Mouse (Mus musculus) stomach, embryonic 14.5 days (tissue): Measurements from ENCODE around the gene Ctf2. TPM values are rescaled to one million over a fixed set of nuclear protein-coding genes. Genes with fewer than 3 reads are reported as not detected.

ENCODE experiments used
- ATAC-seq: fragments of 200-750 bp; cut with Nextera tagmentation; 2 replicates; pipeline ENCODE4 v1.8.0; 2017; ENCODE audit warnings: low read depth, moderate TSS enrichment; ENCODE audit not compliant: insufficient number of reproducible peaks, insufficient read depth, low FRiP score
- H3K27ac ChIP-seq: fragments of 300-500 bp; sonication (generic); 2 replicates; pipeline ENCODE4 v1.5.1; 2014; ENCODE audit warnings: mild to moderate bottlenecking, low read length, moderate library complexity, mixed read lengths
- H3K27me3 ChIP-seq: fragments of 300-500 bp; sonication (generic); 2 replicates; pipeline ENCODE4 v1.6.1; 2014; ENCODE audit warnings: low read length, control low read depth, mixed read lengths; ENCODE audit not compliant: control insufficient read depth, insufficient read depth
- H3K36me3 ChIP-seq: fragments of 300-500 bp; sonication (generic); 2 replicates; pipeline ENCODE4 v1.6.1; 2014; ENCODE audit warnings: mild to moderate bottlenecking, control low read depth, low read length, moderate library complexity, mixed read lengths; ENCODE audit not compliant: control insufficient read depth, insufficient read depth
- H3K4me1 ChIP-seq: fragments of 300-500 bp; sonication (generic); 2 replicates; pipeline ENCODE4 v1.6.1; 2014; ENCODE audit warnings: low read length, control low read depth, mixed read lengths; ENCODE audit not compliant: control insufficient read depth, insufficient read depth
- H3K4me2 ChIP-seq: fragments of 300-500 bp; sonication (generic); replicated peaks from 2 replicates; pipeline ENCODE4 v1.6.1; 2014; ENCODE audit warnings: low read depth, low read length, control low read depth
- H3K4me3 ChIP-seq: fragments of 300-500 bp; sonication (generic); 2 replicates; pipeline ENCODE4 v1.5.1; 2014; ENCODE audit warnings: low read depth, low read length, control low read depth
- H3K9ac ChIP-seq: fragments of 300-500 bp; sonication (generic); replicated peaks from 2 replicates; pipeline ENCODE4 v1.6.1; 2014; ENCODE audit warnings: low read depth, mild to moderate bottlenecking, control low read depth, low read length, moderate library complexity, mixed read lengths
- H3K9me3 ChIP-seq: fragments of 300-500 bp; sonication (generic); 2 replicates; pipeline ENCODE4 v1.6.1; 2016; ENCODE audit warnings: low read depth, low read length, control low read depth; ENCODE audit not compliant: control insufficient read depth
- WGBS: fragments of 180-500 bp; shearing (Covaris S2); extraction: QIAGEN DNeasy Blood & Tissue Kit; methylation state at CpG from one replicate; pipeline ENCODE4 v1.1.7; 2014; 5-methylcytosine and 5-hydroxymethylcytosine counted together
- polyA plus RNA-seq: library from polyadenylated mRNA; unstranded; fragments of >200 nt; fragmentation: Nextera tagmentation; extraction: Ambion mirVana; gene quantifications from 2 replicates; pipeline ENCODE4 v1.2.1, GENCODE M21; 2014

The Ctf2 gene
- polyA plus RNA-seq, 1 experiment from 2014 or later, result 0.32 TPM

DNA sequence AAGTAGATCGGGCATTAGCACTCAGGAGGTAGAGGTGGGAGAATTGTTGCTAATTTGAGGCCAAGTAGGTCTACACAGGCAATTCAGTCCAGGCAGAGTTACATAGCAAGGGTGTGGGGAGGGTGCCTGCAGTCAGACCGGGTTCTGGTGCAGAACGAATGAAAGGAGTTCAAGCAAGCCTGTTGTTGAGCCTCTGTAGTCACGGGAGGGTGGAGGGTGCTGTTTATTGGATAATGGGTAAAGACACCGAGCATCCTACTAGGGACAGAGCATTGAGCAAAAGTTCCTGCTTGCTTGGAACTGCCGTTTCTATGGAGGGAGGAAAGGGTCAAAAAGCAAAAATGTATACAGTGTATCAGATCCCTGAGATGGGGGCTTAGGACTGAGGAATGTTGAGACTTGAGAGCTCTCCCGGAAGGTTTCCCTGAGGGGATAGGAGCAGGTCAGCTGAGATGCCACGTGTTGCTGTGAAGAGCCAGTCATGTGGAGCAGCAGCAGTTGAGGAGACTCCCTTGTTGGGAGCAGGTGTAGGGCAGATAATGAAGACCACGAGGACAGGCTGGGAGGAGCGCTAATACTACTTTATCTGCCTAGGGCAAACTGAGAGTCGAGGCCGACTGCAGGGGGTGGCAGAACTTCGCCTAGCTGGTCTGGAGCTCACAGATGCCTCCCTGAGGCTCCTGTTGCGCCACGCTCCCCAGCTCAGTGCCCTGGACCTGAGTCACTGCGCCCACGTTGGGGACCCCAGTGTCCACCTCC lies 35.1 kb upstream of the Ctf2 start:
- no peak overlapping the region for H3K4me3 ChIP-seq
- no peaks in the 10 kb centered on the region for H3K9me3 ChIP-seq
- no peak overlapping the region for H3K9ac ChIP-seq
- no peaks in the 10 kb centered on the region for H3K27me3 ChIP-seq
- no peak for ATAC-seq
- WGBS, result 76% methylated on average over 17 of the region's 17 CpGs
- H3K4me1 ChIP-seq, result peaks cover 19% of the 10 kb centered on the region
- H3K4me2 ChIP-seq, result no peak overlapping the region
- no peak overlapping the region for H3K27ac ChIP-seq
- peaks cover 48% of the 10 kb centered on the region for H3K36me3 ChIP-seq

DNA sequence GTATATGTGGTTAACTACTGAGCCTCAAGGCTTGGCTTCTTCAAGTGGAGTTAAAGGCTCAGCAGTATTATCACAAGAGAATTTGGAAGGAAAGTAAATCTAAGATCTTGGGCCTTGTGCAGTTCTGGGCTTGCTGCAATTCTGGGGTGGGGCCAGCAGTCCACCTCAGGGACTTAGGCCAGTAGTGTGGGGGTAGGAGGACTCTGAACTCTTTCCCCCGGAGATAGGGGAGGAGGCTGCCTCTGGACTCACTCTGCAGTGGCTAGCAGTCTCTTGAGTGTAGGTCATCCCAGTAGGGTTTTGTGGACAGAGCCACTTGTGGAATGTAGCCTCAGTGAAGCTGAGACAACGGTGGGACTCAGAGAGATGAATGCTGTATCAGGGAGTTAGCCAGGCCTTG lies 33.8 kb upstream of the Ctf2 start:
- Histone ChIP-seq H3K4me1 (peaks cover 10% of the 10 kb centered on the region), H3K4me2 (no peak overlapping the region), H3K4me3 (no peak overlapping the region), H3K9ac (no peak overlapping the region), H3K36me3 (peaks cover 50% of the 10 kb centered on the region), H3K27ac (no peak overlapping the region), H3K9me3 (no peaks in the 10 kb centered on the region), H3K27me3 (no peaks in the 10 kb centered on the region)
- 86% methylated on average over 2 of the region's 2 CpGs for WGBS
- no peak for ATAC-seq

DNA sequence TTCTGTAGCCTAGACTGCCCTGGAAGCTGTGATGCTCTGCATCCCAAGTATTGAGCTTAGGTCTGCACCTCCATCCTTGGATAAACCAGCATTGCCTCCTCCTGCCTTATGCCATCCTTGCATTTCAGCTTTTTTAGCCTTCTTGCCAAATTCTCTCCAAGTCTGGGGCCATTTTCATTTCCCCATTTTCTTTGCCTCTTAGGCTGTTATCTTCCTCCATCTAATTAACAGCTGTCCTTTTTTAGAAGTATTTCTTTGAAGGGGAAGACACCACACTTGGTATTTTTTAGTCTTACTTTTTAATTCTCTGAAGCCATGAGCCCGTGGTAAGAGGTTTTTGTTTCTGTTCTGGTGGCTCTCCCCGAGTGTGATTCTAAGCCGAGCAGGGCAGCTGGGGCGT lies 31.7 kb upstream of the Ctf2 start:
- ATAC-seq, result no peak
- Histone ChIP-seq H3K4me3 (no peak overlapping the region), H3K36me3 (peaks cover 50% of the 10 kb centered on the region), H3K4me2 (no peak overlapping the region), H3K4me1 (peaks cover 4% of the 10 kb centered on the region; the same call in 1 of the 2 replicates), H3K27ac (no peak overlapping the region), H3K27me3 (no peaks in the 10 kb centered on the region), H3K9ac (no peak overlapping the region), H3K9me3 (no peaks in the 10 kb centered on the region)
- WGBS, result 94% methylated on average over 4 of the region's 4 CpGs

DNA sequence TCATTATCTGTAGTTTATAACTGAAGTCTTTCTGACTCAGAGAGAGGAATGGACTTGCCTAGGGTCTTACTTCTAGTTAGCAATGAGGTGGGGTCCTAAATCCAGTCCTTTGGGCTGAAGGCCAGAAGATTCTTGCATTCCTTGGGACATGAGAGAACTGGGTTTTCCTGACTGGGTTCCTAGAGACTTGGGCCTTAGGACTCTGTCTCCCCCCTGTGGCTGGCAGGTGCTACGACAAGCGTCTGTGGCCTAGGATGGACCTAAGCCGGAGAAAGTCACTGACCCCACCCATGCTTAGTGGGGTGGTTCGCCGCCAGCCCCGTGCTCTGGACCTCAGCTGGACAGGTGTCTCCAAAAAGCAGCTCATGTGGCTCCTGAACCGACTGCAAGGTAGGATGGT lies 29.1 kb upstream of the Ctf2 start:
- Histone ChIP-seq H3K27ac (no peak overlapping the region), H3K9me3 (no peaks in the 10 kb centered on the region), H3K27me3 (no peaks in the 10 kb centered on the region), H3K4me2 (no peak overlapping the region), H3K9ac (no peak overlapping the region), H3K4me1 (no peaks in the 10 kb centered on the region), H3K4me3 (no peak overlapping the region), H3K36me3 (peaks cover 55% of the 10 kb centered on the region)
- WGBS, result 42% methylated on average over 7 of the region's 7 CpGs
- ATAC-seq, result no peak; the same call in 1 of the 2 replicates

DNA sequence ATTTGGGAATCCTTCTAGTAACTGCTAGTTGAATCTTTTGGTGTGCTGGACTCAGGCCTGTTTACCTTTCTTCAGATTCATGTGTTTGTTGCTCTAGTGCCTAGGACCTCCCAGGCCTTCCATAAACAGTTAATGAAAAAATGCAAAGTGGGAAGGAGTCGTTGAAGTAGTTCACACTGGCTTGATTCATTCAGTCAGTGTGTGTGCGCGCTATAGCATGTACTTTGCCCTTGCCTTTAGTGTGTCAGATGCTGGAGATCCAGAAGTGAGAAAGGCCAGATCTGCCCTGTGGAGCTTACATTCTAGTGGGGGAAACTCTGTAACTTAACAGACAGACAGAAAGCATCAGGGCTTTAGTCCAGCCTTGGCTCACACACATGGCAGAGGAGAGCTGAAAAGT lies 28.5 kb upstream of the Ctf2 start:
- Histone ChIP-seq H3K4me3 (no peak overlapping the region), H3K4me1 (no peaks in the 10 kb centered on the region), H3K27me3 (no peaks in the 10 kb centered on the region), H3K36me3 (peaks cover 55% of the 10 kb centered on the region), H3K9me3 (no peaks in the 10 kb centered on the region), H3K4me2 (no peak overlapping the region), H3K27ac (no peak overlapping the region), H3K9ac (no peak overlapping the region)
- 71% methylated on average over 3 of the region's 3 CpGs for WGBS
- ATAC-seq, result no peak

DNA sequence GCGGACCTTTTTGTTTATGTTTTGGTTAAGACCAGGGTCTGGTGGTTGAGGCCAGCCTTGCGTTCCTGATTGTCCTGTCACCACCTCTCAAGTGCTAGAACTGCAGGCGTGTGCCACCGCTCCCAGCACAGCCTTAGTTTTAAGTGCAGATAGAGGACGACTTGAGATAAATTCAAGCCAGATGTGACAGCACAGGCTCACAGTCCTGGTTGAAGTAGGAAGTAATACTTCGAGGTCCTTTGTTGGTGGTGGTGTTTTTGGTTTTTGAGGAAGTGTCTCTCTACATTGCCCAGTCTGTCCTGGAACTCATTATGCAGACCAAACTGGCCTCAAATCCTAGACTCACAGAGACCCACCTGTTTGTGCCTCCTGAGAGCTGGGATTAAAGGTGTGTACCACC lies 27.8 kb upstream of the Ctf2 start:
- WGBS, result 52% methylated on average over 6 of the region's 6 CpGs
- no peak for ATAC-seq
- H3K36me3 ChIP-seq, result peaks cover 56% of the 10 kb centered on the region
- no peak overlapping the region for H3K4me3 ChIP-seq
- H3K9me3 ChIP-seq, result no peaks in the 10 kb centered on the region
- no peaks in the 10 kb centered on the region for H3K4me1 ChIP-seq
- H3K27me3 ChIP-seq, result no peaks in the 10 kb centered on the region
- no peak overlapping the region for H3K9ac ChIP-seq
- H3K4me2 ChIP-seq, result no peak overlapping the region
- H3K27ac ChIP-seq, result no peak overlapping the region

DNA sequence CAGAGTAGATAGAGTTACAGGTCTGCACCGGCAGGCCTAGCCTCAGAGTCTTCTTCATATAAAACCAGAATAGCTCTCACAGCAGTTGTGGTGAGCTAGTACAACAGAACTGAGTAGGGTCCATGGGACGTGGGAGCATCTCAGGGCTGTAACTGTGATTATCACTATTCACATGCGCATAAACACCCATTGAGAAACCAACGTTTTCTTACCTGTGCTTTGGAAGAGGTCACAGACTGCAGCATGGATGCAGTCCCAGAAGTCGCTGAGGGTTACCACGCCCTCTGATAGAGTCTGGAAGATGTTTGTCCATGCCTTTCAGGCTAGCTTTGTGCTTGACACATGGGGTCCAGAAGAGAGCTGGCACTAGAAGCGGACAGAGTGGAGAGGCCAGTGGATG lies 21.8 kb upstream of the Ctf2 start:
- no peak for ATAC-seq
- H3K36me3 ChIP-seq, result peaks cover 89% of the 10 kb centered on the region
- H3K4me3 ChIP-seq, result no peak overlapping the region
- no peak overlapping the region for H3K9ac ChIP-seq
- no peak overlapping the region for H3K27ac ChIP-seq
- WGBS, result 87% methylated on average over 7 of the region's 7 CpGs
- H3K9me3 ChIP-seq, result no peaks in the 10 kb centered on the region
- H3K4me1 ChIP-seq, result no peaks in the 10 kb centered on the region
- no peak overlapping the region for H3K4me2 ChIP-seq
- H3K27me3 ChIP-seq, result no peaks in the 10 kb centered on the region

DNA sequence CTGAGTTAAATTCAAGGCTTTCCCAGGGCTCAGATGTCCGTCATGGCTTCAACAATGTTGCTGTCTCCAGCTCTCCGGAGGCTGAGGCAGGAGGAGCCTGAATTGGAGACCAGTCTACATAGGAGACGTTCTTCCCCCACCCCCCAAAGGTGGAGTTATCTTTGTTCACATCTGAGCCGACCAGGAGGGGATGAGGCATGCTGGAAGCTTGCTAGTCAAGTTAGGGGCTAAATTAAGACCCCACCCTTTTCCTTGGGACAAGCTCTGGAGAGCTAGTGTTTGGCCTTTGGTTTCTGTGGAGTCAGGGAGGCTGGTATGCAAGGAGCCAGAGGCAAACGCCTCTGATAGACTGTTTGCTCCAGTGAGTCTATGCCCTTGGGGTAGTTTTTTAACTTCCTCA lies 21.2 kb upstream of the Ctf2 start:
- H3K4me1 ChIP-seq, result peaks cover under 1% of the 10 kb centered on the region; the same call in 1 of the 2 replicates
- WGBS, result 68% methylated on average over 5 of the region's 5 CpGs
- no peak for ATAC-seq
- H3K9me3 ChIP-seq, result no peaks in the 10 kb centered on the region
- no peak overlapping the region for H3K4me2 ChIP-seq
- H3K4me3 ChIP-seq, result no peak overlapping the region
- no peak overlapping the region for H3K9ac ChIP-seq
- H3K27ac ChIP-seq, result no peak overlapping the region
- peaks cover 94% of the 10 kb centered on the region for H3K36me3 ChIP-seq
- no peaks in the 10 kb centered on the region for H3K27me3 ChIP-seq

DNA sequence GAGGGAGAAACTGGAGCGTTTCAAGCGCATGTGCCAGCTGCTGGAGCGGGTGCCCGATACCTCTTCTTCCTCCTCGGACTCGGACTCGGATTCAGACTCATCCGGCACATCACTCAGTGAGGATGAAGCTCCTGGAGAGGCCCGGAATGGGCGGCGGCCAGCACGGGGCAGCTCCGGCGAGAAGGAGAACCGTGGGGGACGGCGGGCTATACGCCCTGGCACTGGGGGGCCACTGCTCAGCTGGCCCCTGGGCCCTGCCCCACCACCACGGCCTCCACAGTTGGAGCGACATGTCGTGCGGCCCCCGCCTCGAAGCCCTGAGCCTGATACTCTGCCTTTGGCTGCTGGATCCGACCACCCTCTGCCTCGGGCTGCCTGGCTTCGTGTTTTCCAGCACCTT lies 20.1 kb upstream of the Ctf2 start:
- no peak overlapping the region for H3K9ac ChIP-seq
- no peaks in the 10 kb centered on the region for H3K27me3 ChIP-seq

More for the DNA sequence above, 20.1 kb upstream of the Ctf2 start:
- peaks cover 7% of the 10 kb centered on the region; the same call in 1 of the 2 replicates for H3K4me1 ChIP-seq
- peaks cover 86% of the 10 kb centered on the region for H3K36me3 ChIP-seq
- H3K27ac ChIP-seq, result no peak overlapping the region
- H3K9me3 ChIP-seq, result no peaks in the 10 kb centered on the region
- ATAC-seq, result no peak
- no peak overlapping the region for H3K4me3 ChIP-seq
- H3K4me2 ChIP-seq, result no peak overlapping the region
- WGBS, result 94% methylated on average over 27 of the region's 27 CpGs
